Mouse (Mus musculus): Measurements from ENCODE around the gene Dtd2.

DNA sequence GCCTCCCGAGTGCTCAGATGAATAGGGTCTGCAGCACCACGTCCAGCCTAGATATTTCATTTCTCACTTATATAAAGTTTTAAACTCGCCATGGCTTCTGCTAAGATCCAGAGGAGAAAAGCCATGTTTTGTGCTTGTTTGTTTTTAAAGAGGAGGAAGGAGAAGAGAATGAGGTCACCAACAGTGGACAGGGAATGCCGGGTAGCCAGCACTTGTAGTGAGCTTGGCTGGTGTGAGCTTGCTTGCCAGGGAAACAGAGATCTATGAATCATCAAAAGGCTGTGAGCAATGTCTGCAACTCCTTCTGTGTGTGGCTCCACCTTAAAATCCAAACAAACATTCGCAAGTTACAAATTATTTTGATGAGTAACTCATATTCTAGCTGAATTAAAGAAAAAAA lies 17.8 kb downstream of the Dtd2 start:
- TF ChIP-seq MEF2A (IDR thresholded peaks at IDR 0.05; ENCODE audit: extremely low read depth, insufficient replicate concordance, low read depth, low read length, poor library complexity, severe bottlenecking): no peak
- TF ChIP-seq MAZ (IDR thresholded peaks at IDR 0.05; ENCODE audit: low read depth, low read length): no peak
- TF ChIP-seq POLR2AphosphoS2 (IDR thresholded peaks at IDR 0.05; ENCODE audit: low read length): no peak
- no peak for TF ChIP-seq POLR2A (IDR thresholded peaks at IDR 0.05; ENCODE audit: control insufficient read depth in 1 of 2, insufficient read depth in 1 of 2, low read depth in 1 of 2, low read length in 2 of 2, poor library complexity in 1 of 2)
- no peak for TF ChIP-seq MAX (IDR thresholded peaks at IDR 0.05; ENCODE audit: low read length)
- no peak for TF ChIP-seq GABPA (IDR thresholded peaks at IDR 0.05; ENCODE audit: low read depth, low read length)
- TF ChIP-seq ZC3H11A (IDR thresholded peaks at IDR 0.05; ENCODE audit: low read depth, low read length): no peak
- no peak for TF ChIP-seq GATA1 (IDR thresholded peaks at IDR 0.05; ENCODE audit: low read depth, low read length)
- no peak for TF ChIP-seq RAD21 (IDR thresholded peaks at IDR 0.05; ENCODE audit: low read depth, low read length)
- TF ChIP-seq CTCF (IDR thresholded peaks at IDR 0.05 in 2 of 3, conservative IDR thresholded peaks at IDR 0.05 in 1 of 3; ENCODE audit: control insufficient read depth in 1 of 3, insufficient read depth in 1 of 3, low read depth in 2 of 3, low read length in 3 of 3, poor library complexity in 1 of 3, severe bottlenecking in 1 of 3): no peak
- no peak for TF ChIP-seq MAFK (IDR thresholded peaks at IDR 0.05; ENCODE audit: borderline replicate concordance, low read depth, low read length)

All from MEL (cell line).